In genomic region chr1:74092242-74092641, GRCm38 (mm10) we compare ENCODE assay signal across 8 mouse cellular contexts. TPM values are rescaled to one million over a fixed set of nuclear protein-coding genes. Genes with fewer than 3 reads are reported as not detected.
DNase-seq lines count a peak whose midpoint lies in the region; ATAC-seq and TF ChIP-seq lines count a peak whose summit lies in the region.

No protein-coding gene starts in this region.

- H3K36me3 ChIP-seq in testis, adult 2 months (ENCODE audit: control insufficient read depth, insufficient read depth, low read length): no peaks in the 10 kb centered on the region
- no peaks in the 10 kb centered on the region for H3K36me3 ChIP-seq in embryonic facial prominence, embryonic 15.5 days
- H3K36me3 ChIP-seq in kidney, postnatal 0 days (ENCODE audit: insufficient read depth, low read length): no peaks in the 10 kb centered on the region
- no peaks in the 10 kb centered on the region for H3K36me3 ChIP-seq in midbrain, embryonic 14.5 days (ENCODE audit: control insufficient read depth, insufficient read depth, low read length)
- no peaks in the 10 kb centered on the region for H3K36me3 ChIP-seq in liver, postnatal 0 days (replicated peaks; ENCODE audit: insufficient read depth, low read length)

- no peak for TF ChIP-seq EP300 in liver, postnatal 0 days (IDR thresholded peaks at IDR 0.05; ENCODE audit: low read depth)

- H3K4me1 ChIP-seq in testis, adult 2 months (ENCODE audit: control insufficient read depth, insufficient read depth, low read length): peaks cover 4% of the 10 kb centered on the region
- peaks cover 63% of the 10 kb centered on the region for H3K4me1 ChIP-seq in embryonic facial prominence, embryonic 15.5 days
- peaks cover 12% of the 10 kb centered on the region; the same call in 1 of the 2 replicates for H3K4me1 ChIP-seq in kidney, postnatal 0 days (replicated peaks; ENCODE audit: insufficient read depth, low read length)
- H3K4me1 ChIP-seq in midbrain, embryonic 14.5 days (ENCODE audit: control insufficient read depth, insufficient read depth, low read length): peaks cover 15% of the 10 kb centered on the region
- no peaks in the 10 kb centered on the region for H3K4me1 ChIP-seq in liver, postnatal 0 days (ENCODE audit: insufficient read depth)

- 46% methylated on average over 10 of the region's 10 CpGs for WGBS in embryonic facial prominence, embryonic 15.5 days
- 58% methylated on average over 10 of the region's 10 CpGs for WGBS in kidney, postnatal 0 days
- WGBS in midbrain, embryonic 14.5 days: 64% methylated on average over 10 of the region's 10 CpGs
- WGBS in liver, postnatal 0 days (ENCODE audit: insufficient replicate concordance): 65% methylated on average over 10 of the region's 10 CpGs

- no peak for TF ChIP-seq CTCF in testis, adult 2 months (IDR thresholded peaks at IDR 0.05; ENCODE audit: control insufficient read depth, insufficient read depth, insufficient replicate concordance, low read depth, low read length)
- TF ChIP-seq CTCF in kidney, postnatal 0 days (IDR thresholded peaks at IDR 0.05; ENCODE audit: low read depth): no peak
- no peak for TF ChIP-seq CTCF in liver, postnatal 0 days (IDR thresholded peaks at IDR 0.05; ENCODE audit: low read depth)

- DNase-seq in testis, postnatal 10 days (ENCODE audit: low spot score): no peak
- no peak for DNase-seq in kidney, postnatal 0 days (ENCODE audit: low spot score)
- peak; percentile 32 for DNase-seq in yolk sac, embryonic 10.5 days (ENCODE audit: low spot score)
- DNase-seq in right cerebral cortex, postnatal 36 days (ENCODE audit: low spot score in 2 of 2): no peak
- DNase-seq in midbrain, embryonic 14.5 days: no peak
- DNase-seq in liver, postnatal 0 days: no peak

- no peak overlapping the region for H3K4me2 ChIP-seq in embryonic facial prominence, embryonic 15.5 days (replicated peaks)
- no peak overlapping the region for H3K4me2 ChIP-seq in kidney, postnatal 0 days (ENCODE audit: low read length)
- no peak overlapping the region for H3K4me2 ChIP-seq in midbrain, embryonic 14.5 days (ENCODE audit: low read length)
- H3K4me2 ChIP-seq in liver, postnatal 0 days (ENCODE audit: low read depth, low read length): no peak overlapping the region

- H3K4me3 ChIP-seq in testis, adult 2 months (ENCODE audit: control insufficient read depth, low read depth, low read length): no peak overlapping the region
- no peak overlapping the region for H3K4me3 ChIP-seq in embryonic facial prominence, embryonic 15.5 days (replicated peaks)
- H3K4me3 ChIP-seq in kidney, postnatal 0 days (replicated peaks; ENCODE audit: low read depth, low read length): no peak overlapping the region
- no peak overlapping the region for H3K4me3 ChIP-seq in midbrain, embryonic 14.5 days (replicated peaks; ENCODE audit: low read depth, low read length)
- no peak overlapping the region for H3K4me3 ChIP-seq in liver, postnatal 0 days (ENCODE audit: low read depth, low read length)

- TF ChIP-seq POLR2A in testis, adult 2 months (IDR thresholded peaks at IDR 0.05; ENCODE audit: control insufficient read depth, low read depth, low read length): no peak

- no peaks in the 10 kb centered on the region for H3K27me3 ChIP-seq in testis, adult 2 months (ENCODE audit: control insufficient read depth, insufficient read depth, low read length)
- H3K27me3 ChIP-seq in embryonic facial prominence, embryonic 15.5 days: peaks cover 4% of the 10 kb centered on the region; the same call in 1 of the 2 replicates
- H3K27me3 ChIP-seq in kidney, postnatal 0 days (ENCODE audit: insufficient read depth, low read length): no peaks in the 10 kb centered on the region
- H3K27me3 ChIP-seq in midbrain, embryonic 14.5 days (ENCODE audit: control insufficient read depth, insufficient read depth, low read length): no peaks in the 10 kb centered on the region
- H3K27me3 ChIP-seq in liver, postnatal 0 days (ENCODE audit: insufficient read depth, low read length): peaks cover 32% of the 10 kb centered on the region

- peak; percentile 26 for ATAC-seq in embryonic facial prominence, embryonic 15.5 days (ENCODE audit: insufficient number of reproducible peaks, low FRiP score, low TSS enrichment, low read depth)
- ATAC-seq in kidney, postnatal 0 days (replicated peaks; ENCODE audit: low FRiP score, low read depth): no peak; the same call in 1 of the 2 replicates
- ATAC-seq in midbrain, embryonic 14.5 days (ENCODE audit: low FRiP score, low TSS enrichment): no peak
- no peak for ATAC-seq in liver, postnatal 0 days

- H3K9ac ChIP-seq in embryonic facial prominence, embryonic 15.5 days: no peak overlapping the region
- H3K9ac ChIP-seq in kidney, postnatal 0 days (ENCODE audit: low read depth, low read length): no peak overlapping the region
- H3K9ac ChIP-seq in midbrain, embryonic 14.5 days (replicated peaks; ENCODE audit: low read length): no peak overlapping the region
- H3K9ac ChIP-seq in liver, postnatal 0 days (replicated peaks): no peak overlapping the region

- peak overlapping the region; percentile 76 for H3K27ac ChIP-seq in testis, adult 2 months (ENCODE audit: control insufficient read depth, insufficient read depth, low read depth, low read length)
- H3K27ac ChIP-seq in embryonic facial prominence, embryonic 15.5 days (replicated peaks): peak overlapping the region; percentile 91
- peak overlapping the region; percentile 47; the same call in 1 of the 2 replicates for H3K27ac ChIP-seq in kidney, postnatal 0 days
- H3K27ac ChIP-seq in midbrain, embryonic 14.5 days (replicated peaks; ENCODE audit: low read depth, low read length): no peak overlapping the region
- no peak overlapping the region for H3K27ac ChIP-seq in liver, postnatal 0 days (ENCODE audit: low read depth)

- no peaks in the 10 kb centered on the region for H3K9me3 ChIP-seq in embryonic facial prominence, embryonic 15.5 days (replicated peaks)
- H3K9me3 ChIP-seq in kidney, postnatal 0 days (replicated peaks; ENCODE audit: low read length): no peaks in the 10 kb centered on the region
- H3K9me3 ChIP-seq in midbrain, embryonic 14.5 days (ENCODE audit: control insufficient read depth, low read length): no peaks in the 10 kb centered on the region
- no peaks in the 10 kb centered on the region for H3K9me3 ChIP-seq in liver, postnatal 0 days (ENCODE audit: low read length)

RNA-seq across cellular contexts. Expression of gene Tns1, which starts 32.0 kb away (rescaled TPM):
- 422 and 427 TPM in 2 replicates for polyA plus RNA-seq in testis, adult 2 months (2012; rRNA removed)
- polyA plus RNA-seq in embryonic facial prominence, embryonic 15.5 days (2015; fragmentation: Nextera tagmentation; extraction: Ambion mirVana): 49.3 and 53.7 TPM in 2 replicates
- 65.4 and 71.8 TPM in 2 replicates for polyA plus RNA-seq in kidney, postnatal 0 days (2015; fragmentation: Nextera tagmentation; extraction: Ambion mirVana)
- polyA plus RNA-seq in midbrain, embryonic 14.5 days (2014; fragmentation: Nextera tagmentation; extraction: Ambion mirVana): 7.6 and 11.0 TPM in 2 replicates
- 12.1 and 12.8 TPM in 2 replicates for polyA plus RNA-seq in liver, postnatal 0 days (2015; fragmentation: Nextera tagmentation; extraction: Ambion mirVana)

RNA-seq across cellular contexts. Expression of gene Rufy4, which starts 33.1 kb away (rescaled TPM):
- polyA plus RNA-seq in testis, adult 2 months (2012; rRNA removed): 0.40 and 0.42 TPM in 2 replicates
- 0.72 and 0.85 TPM in 2 replicates for polyA plus RNA-seq in embryonic facial prominence, embryonic 15.5 days (2015; fragmentation: Nextera tagmentation; extraction: Ambion mirVana)
- 0.07 and 0.18 TPM in 2 replicates for polyA plus RNA-seq in kidney, postnatal 0 days (2015; fragmentation: Nextera tagmentation; extraction: Ambion mirVana)
- 0.12 and 0.33 TPM in 2 replicates for polyA plus RNA-seq in midbrain, embryonic 14.5 days (2014; fragmentation: Nextera tagmentation; extraction: Ambion mirVana)
- polyA plus RNA-seq in liver, postnatal 0 days (2015; fragmentation: Nextera tagmentation; extraction: Ambion mirVana): 0.20 TPM in 1 of 2 replicates, not detected in the other

Comparison
In these comparisons a context has a peak if more than half of its experiments do, and no peak if none do; other contexts are left out.
1. H3K27ac ChIP-seq: peak in testis, adult 2 months (single experiment), embryonic facial prominence, embryonic 15.5 days (single experiment) and kidney, postnatal 0 days (single experiment); none in midbrain, embryonic 14.5 days (single experiment) and liver, postnatal 0 days (single experiment).